Mouse (Mus musculus): ENCODE data around the gene Spout1.

The Spout1 gene

DNA sequence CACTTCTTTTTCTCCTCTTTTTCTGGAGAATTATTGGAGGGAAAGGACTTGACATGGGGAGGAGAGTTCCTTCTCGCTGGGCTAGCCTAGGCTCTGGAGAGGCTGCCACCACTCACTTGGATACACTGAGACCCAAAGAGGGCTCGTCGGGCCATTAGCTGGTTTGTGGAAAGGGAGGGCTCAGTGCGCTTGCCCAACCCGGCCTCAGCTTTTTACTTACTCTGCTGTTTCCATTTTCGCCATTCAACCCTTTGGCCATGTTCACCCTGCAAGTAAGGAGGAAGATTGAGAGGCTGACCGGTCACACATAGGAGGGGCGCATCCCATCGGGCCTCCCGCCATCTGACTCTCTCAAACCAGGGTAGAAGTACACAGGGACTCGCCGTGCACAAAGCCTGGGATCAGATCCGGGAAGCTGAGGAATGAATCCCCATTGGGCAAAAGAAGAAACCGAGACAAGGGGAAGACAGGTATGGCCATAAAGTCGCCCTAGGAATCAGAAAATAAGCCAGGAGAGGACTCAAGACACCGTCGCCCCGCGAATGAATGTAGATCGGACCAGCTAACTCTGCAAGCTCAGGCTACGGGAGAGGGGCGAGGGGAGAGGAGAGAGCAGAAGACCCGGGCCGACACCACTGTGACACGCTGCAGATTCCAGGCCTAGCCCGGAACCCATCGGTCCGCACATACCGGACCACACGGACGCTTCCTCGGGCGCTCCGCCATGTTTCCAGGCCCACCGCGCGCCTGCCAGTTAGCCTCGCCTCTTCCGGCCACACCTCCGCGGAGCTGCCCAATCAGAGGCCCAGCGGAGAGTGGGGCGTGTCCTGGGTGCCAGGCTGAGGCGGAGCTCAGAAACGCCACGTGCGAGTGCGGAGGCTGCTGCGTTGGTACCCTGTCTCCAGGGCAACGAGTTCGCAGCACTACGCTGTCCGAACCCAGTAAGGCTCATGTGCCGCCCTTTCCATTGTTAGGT, at the start of gene Spout1:
Gene Spout1 (minus strand): TSS at position 760 of the 976 bp plus-strand sequence.
- peak; percentile 94 for DNase-seq (ENCODE audit: low spot score)

DNA sequence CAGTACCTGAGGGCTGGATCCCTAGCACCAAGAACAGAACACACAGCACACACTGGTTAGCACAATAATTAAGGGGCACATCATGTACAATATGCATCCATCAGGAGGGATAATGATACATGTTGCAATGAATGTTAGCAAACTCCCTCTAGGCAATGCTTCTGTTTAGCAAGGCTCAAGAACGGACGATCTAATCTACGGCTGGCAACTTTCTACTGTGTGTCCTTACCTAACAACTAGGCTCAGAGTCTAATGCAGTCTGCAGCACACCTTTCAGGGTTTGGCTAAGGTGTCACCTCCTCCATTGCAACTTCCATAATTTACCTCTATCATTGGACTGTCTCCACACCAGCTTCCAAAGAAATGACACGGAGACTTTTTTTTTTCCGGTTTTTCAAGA, 38.0 kb upstream of the Spout1 start:
- no peak for DNase-seq (ENCODE audit: low spot score)

DNA sequence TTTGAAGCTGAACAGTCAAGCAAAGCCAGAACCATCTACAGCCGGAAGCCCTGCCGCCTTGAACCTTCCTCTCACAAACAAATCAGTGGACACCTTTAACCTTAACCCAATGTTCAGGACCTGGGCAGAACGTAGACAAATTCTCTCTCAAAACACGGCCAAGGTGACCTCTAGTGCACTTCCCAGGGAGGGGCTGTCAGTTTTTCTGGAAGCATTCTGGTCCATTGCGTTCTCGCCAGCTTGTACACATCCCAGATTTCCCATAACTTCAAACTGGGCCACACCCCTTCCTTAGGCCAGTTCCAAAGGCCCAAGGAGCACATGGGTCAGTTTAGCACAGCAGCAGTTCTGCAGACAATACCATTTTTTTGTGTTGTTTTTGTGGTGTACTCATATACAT, 37.2 kb upstream of the Spout1 start:
- no peak for DNase-seq (ENCODE audit: low spot score)

DNA sequence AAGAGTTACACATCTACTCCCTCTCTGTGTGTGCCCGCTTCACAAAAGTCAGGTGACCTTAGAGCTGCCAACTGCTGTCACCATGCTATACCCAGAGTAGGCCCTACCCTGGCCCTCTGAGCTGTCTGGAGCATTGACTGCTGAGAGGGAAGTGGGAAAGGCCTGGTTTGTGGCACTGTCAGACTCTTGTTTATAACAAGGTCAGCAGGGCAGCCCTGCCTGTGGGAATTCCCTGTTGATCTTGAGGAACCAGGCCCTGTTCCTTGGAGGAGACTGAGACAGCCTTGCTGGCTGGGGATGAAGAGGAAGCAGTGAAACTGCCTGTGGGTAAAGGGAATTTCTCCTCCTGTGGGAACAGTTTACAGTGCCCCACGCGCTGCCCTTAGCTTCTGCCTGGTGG, 36.5 kb upstream of the Spout1 start:
- peak; percentile 48 for DNase-seq (ENCODE audit: low spot score)

DNA sequence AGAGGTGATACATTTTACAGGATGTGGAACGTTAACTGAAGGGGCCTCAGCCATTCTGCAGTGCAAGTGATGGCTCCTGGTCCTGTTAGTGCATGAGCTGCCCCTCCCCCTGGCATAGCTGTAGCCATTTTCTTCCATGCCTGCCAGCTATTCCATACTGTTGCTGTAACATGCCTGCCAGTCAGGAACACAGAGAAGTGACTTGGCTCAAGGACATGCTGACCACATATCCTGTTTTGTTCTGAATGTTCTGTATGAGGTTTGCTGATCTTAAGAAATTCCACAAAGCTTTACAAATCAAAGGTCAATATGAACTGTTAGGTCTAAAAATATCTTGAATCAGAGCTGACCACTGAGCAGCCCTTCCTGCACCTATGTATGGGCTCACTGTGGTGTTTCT, 34.7 kb upstream of the Spout1 start:
- no peak for DNase-seq (ENCODE audit: low spot score)

DNA sequence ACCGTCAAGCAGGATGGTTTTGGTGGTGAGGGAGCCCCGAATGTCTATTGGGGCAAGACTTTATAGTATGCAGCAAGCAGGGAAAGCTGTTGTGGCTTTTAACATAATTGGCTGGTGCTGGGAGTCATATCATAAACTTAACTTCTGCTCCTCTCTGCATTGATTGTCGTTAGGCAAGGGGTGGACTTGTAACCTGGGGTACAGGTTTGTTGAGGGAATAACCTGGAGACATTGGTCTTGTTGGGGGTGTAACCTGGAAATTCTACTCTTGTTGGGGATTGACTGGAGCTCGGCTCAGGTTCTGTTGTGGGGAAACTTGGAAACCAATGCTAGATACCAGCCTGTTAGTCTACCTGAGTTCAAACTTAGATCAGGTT, 33.9 kb upstream of the Spout1 start:
- DNase-seq (ENCODE audit: low spot score), result no peak

DNA sequence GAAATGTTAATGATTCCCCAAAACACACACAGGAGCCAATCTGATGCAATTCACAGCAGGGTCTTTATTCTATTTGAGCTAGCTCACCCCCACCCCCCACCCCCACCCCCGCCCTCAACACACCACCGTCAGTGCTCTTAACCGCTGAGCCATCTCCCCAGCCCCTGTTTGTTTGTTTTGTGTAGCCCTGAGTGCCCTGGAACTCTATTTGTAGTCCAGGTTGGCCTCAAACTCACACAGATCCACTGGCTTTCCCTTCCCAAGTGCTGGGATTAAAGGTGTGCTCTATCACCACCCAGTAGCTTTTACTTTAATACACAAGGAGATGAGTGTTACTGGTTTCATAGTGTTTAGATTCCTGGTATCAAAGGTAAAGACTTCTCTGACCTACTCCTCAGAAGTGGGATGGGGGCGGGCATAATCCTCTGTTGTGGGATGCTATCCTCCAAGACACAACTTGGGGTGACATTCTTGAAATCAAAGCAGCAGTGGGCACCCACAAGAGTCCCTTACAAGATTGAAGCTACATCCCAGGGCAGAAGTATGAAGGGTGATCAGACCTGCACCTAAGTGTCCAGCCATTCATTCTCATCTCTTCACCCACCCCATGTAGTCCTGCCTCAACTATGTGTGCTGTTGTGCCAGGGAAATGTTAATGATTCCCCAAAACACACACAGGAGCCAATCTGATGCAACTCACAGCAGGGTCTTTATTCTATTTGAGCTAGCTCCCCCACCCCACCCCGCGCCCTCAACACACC, 33.3 kb upstream of the Spout1 start:
- no peak for DNase-seq (ENCODE audit: low spot score)

DNA sequence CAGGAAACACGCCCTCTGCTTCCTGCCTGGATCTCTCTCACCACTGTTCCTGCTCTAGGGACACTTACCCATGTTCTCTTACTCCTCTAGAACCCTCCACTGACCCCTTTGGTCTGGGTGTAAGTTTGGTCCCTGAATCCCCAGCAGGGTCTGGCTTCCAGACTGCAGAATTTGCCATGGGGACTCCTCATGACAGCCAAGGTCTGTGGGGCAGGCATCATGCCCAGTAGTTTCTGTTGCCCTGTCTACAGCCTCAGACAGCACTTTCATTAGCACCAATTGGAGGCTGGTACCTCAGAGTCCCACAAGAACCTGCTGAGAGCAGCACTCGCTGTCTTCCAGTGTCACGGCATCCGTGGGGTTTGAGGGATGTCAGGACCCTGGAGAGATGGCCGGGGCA, 29.6 kb upstream of the Spout1 start:
- no peak for DNase-seq (ENCODE audit: low spot score)

DNA sequence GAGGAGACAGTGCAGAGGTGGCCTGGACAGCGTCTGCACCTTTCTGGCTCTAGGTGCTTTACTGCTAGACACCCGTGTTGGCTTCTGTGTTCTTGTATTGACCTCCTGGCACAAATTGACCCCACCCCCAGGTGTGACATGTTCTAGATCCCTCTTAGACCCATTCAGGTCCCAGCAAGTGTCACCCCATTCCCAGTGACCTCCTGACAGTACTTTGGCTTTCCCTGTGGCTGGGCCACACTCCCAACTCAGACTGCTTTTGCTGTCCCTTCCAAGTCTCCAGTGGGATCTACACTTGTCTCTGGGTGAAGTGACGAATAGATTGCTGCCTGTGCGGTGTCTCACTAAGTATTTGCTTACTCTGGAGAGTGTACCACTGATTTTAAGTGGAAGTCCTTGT, 29.1 kb upstream of the Spout1 start:
- DNase-seq (ENCODE audit: low spot score), result no peak

DNA sequence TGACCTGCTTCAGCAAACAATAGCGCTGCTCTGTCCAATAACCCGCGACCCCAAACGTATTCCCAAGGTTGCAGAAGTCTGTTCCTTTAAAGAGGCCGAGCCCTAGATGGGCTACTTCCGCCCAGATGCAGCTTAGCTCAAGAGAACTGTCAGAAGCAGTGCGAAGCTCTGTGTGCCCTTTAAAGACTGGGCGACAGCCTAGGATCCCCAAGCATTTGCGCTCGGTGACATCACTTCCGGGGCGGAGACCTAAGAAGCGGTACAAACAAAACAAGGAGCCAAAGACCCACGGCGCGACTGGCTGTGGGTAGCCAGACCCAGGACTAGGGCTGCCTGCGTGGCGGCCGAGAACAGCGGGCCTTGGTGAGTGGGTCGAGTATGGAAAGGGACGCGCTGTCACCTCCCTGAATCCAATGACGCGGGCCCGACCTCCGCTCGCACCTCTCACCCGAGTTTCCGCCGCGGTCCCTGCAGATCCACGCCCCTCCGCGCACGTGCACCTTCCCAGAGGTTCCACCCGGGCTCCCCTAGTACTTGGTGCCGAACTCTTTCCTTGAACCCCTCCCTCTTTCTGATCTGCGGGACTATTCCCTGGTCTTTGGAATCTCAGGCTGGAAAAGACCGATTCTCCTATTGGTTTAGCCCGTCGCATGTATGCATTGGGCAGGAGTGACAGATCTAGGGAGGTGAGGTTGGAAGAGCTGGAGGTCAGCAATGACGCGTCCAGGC, 27.5 kb upstream of the Spout1 start, which contains the start of gene Kyat1:
Gene Kyat1 (minus strand): TSS at position 219 of the 729 bp plus-strand sequence.
- DNase-seq (ENCODE audit: low spot score), result peak; percentile 92

DNA sequence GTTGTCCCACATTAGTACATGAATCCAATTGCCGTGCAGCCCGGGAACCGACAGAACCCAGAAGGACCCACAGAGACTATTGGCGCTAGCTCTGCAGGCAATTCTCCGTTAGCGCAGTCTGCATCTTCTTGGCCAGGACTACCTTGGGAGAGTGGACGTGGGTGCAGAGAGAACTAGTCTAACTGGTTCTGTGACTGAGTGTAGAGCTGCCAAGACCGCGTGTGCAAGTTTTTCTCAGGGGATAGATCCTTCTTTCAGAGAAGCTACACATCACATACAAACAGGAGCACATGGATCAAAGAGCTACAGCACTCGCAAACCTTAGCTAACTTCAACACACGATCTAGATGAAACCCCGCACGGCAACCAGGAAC, 27.0 kb upstream of the Spout1 start:
- no peak for DNase-seq (ENCODE audit: low spot score)

DNA sequence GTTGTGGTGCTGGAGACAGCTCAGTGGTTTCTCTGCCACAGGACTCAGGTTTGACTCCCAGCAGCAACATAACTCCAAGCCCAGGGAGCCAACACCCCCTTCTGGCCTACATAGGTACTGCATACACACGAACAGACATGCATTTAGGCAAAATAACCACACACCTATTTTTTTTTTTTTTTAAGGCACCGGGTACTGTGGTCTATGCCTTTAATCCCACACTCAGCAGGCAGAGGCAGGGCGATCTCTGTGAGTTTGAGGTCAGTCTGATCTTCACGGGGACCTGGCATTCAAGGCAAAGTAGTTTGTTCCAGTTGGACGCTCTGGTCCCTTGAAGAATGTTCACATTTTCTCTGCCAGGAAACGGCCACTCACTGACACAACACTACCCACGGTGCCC, 25.2 kb upstream of the Spout1 start:
- no peak for DNase-seq (ENCODE audit: low spot score)

DNA sequence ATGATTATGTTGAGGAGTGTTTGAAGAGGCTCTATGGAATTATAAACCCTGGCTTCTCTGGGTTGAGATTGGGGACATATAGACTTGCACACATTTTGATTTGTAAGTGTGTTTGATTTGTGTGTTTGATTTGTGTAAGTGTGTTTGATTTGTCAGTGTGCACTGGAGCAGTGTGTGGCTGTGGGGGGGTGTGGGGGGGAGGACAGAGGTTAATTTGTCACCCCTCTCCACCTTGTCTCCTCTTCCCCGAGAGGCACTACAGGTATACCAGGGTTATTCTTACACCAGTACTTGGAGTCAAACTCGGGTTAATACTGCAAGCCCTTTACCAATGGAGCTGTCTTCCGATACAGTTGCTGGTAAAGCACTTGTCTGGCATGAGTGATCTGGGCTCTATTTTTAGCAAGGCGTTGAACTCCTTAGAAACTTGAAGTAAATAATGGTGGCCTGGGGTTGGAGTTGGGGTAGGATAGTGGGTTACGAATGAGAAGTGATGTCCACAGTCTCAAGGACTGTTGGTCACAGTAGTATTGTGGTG, 22.2 kb upstream of the Spout1 start:
- peak; percentile 47 for DNase-seq (ENCODE audit: low spot score)

DNA sequence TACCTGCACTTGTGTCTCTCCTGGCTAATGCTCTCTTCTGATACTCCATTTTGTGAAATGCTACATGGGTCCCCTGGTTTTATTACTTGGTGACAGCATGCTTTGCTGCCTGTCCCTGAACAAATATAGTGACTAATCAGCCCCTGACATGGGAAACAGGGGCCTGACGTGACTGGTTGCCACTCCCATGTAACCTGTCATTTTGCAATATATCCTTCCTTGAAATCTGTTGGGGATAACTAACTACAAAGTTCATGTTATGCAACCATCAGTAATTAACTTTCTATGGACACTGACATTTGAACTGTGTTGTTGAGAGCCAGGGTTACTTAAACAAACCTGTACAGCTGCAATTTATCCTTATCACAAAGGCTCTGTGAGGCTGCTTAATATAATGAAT, 21.7 kb upstream of the Spout1 start:
- peak; percentile 69 for DNase-seq (ENCODE audit: low spot score)

DNA sequence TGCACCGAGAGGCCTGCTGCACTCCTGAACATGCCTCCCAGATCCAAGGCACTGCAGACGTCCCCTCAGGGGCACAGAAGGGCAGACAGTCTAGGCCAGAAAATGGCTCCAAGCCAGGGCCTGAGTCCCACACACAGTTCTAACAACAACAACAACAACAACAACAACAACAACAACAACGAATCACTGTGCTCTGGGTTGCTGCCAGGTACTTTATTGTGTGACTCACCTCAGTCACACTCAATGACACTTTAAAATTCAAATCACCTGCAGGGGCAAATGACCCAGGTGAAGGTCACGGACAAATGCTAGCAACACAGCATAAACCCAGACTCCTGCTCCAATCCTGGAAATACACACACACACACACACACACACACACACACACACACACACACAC, 19.8 kb upstream of the Spout1 start:
- DNase-seq (ENCODE audit: low spot score), result no peak

DNA sequence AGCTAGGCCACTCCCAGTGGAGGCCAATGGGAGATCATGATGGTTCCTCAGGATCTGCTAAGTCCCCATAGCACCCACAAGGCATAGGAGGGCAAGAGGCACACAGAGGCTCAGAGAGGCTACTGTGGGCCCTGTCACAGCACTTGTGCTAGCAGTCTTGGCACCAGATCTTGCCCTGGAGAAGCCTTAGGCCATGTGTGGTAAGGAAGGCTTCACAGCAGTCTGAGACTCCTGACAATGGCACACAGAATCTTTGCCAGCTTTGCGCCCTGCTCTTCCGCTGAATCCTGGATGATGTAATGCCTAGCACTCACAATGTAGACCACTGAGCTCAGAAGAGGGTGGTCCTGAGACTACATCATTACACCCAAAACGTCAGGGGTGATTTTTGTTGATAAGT, 16.4 kb upstream of the Spout1 start:
- DNase-seq (ENCODE audit: low spot score), result no peak

DNA sequence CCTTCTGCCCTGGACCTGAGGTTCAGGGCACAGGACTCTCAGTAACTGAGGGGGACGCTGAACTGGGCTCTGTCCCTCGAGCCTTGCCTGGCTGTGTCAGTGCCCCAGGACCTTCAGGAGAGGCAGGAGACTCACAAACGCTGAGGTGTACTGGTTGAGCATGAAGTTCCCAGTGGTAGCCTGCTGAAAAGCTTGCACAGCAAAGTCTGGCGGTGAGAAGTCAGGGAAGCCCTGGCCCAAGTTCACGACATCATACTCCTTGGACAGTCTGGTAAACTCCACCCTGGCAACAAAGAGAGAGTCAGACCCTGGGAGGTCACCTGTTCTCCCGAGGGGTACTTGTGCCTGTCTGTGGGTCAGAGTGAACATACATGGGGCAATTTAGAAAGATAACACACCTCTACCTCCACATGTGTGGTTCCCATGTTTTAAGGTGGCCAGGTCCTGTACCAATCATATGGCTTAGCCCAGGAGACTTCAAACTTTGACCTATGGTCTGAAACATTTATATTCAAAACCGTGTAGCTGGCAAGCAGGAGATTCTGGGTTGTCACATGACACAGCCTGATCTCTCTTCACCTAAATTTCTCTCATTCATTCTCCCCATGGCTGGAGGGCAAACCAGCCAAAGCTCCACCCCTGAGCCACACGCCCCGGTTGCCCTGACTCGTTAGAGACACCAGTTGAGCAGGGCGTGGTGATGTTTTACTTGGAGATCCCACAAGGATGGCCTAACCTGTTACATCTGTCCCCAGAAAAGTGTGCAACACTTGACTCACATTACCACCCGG, 13.7 kb upstream of the Spout1 start:
- DNase-seq (ENCODE audit: low spot score), result no peak

DNA sequence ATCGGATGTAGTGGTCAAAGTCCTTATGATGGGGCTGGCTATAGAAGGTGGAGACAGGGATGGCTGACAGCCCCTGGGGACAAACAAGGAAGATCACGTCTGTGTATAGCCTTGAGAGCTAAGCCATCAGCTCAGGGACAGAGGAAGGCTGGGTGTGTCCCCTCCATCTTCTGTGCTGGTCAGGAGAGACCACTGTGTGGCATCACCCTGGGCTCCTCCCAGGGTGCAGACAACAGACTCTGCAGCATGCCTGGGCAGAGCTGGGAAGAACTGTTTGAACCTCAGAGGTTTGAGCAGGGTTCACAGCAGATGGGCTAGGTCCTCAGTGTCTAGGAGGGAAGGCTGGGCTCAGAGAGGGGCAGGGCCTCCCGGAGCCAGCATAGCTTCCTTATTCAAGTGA, 7.4 kb upstream of the Spout1 start:
- DNase-seq (ENCODE audit: low spot score), result no peak

DNA sequence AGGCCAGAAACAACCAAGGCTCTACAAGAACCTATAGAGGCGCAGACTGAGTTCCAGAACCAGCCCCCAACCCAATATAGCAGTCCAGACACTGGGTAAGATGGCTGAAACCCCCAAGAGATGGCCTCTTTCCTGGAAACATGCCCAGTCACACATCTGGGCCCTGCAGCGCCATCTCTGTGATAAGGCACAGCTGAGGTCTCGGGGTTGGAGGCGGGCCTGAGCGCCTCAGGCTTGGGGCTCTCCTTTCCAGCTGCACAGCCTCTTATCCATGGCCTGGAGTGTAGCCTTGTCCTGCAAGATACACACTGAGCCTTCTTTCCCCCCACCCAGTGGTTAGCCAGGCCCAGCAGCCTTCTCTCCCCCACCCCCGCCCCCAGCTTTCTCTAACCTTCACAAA, 7.0 kb upstream of the Spout1 start:
- peak; percentile 37 for DNase-seq (ENCODE audit: low spot score)

DNA sequence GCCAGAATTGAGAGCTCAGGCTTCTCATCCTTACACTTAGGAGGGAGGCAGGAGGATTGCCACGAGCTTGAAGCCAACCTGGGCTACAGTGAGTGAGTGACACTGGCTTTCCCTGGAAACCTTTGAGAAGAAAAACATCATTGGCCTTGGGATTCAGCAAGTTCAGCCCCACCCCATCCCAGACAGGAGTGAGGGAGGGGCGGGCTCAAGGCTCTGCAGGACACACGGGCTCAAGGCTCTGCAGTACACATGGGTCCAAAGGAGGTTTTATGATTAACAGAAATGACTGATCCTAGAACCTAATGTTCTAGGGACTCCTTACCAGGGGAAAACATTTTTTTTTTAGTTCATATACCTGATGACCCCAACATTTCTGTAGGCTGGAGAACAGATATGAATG, 5.5 kb upstream of the Spout1 start:
- DNase-seq (ENCODE audit: low spot score), result no peak

DNA sequence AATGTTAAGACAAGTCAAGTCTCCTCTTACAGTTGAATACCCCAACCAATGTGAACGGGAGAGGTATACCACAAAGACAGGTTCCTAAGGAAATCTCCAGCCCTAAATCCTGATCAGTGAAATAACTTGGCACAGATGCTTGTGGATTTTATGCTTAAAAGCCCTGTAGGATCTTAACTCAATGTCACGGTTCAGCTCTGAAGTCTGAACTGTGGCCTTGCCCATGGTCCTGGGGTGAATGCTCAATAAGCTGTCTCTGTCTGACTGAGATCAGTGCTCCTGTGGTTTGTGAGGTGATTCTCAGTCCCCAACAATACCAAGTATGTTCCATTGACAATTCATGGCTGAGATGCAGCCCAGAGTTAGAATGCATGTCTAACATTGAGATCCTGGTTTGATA, 4.2 kb upstream of the Spout1 start:
- no peak for DNase-seq (ENCODE audit: low spot score)

Measured in yolk sac, embryonic 10.5 days (tissue).